Mouse (Mus musculus) stomach, postnatal 0 days (tissue): ENCODE data around the gene Hist2h2aa1. TPM values are rescaled to one million over a fixed set of nuclear protein-coding genes. Genes with fewer than 3 reads are reported as not detected.

Experiments
- ATAC-seq: fragments of 200-750 bp; cut with Nextera tagmentation; 2 replicates; pipeline ENCODE4 v1.8.0; 2017; ENCODE audit not compliant: low FRiP score, low TSS enrichment
- DNase-seq: peaks from one replicate; pipeline ENCODE4 v3.0.0-alpha.2; 2016; ENCODE audit warnings: low spot score
- H3K27ac ChIP-seq: fragments of 300-500 bp; sonication (generic); replicated peaks from 2 replicates; pipeline ENCODE4 v1.5.1; 2014; ENCODE audit warnings: mild to moderate bottlenecking, control low read depth
- H3K27me3 ChIP-seq: fragments of 300-500 bp; sonication (generic); 2 replicates; pipeline ENCODE4 v1.6.1; 2014; ENCODE audit warnings: low read length; ENCODE audit not compliant: control insufficient read depth, insufficient read depth
- H3K36me3 ChIP-seq: fragments of 300-500 bp; sonication (generic); 2 replicates; pipeline ENCODE4 v1.6.1; 2014; ENCODE audit warnings: low read length, mixed read lengths; ENCODE audit not compliant: control insufficient read depth, insufficient read depth
- H3K4me1 ChIP-seq: fragments of 300-500 bp; sonication (generic); replicated peaks from 2 replicates; pipeline ENCODE4 v1.6.1; 2014; ENCODE audit warnings: antibody characterized with exemption; ENCODE audit not compliant: control insufficient read depth, insufficient read depth
- H3K4me2 ChIP-seq: fragments of 300-500 bp; sonication (generic); replicated peaks from 2 replicates; pipeline ENCODE4 v1.6.1; 2014; ENCODE audit warnings: low read depth, mild to moderate bottlenecking, control low read depth, moderate library complexity
- H3K4me3 ChIP-seq: fragments of 300-500 bp; sonication (generic); 2 replicates; pipeline ENCODE4 v1.5.1; 2014; ENCODE audit warnings: low read depth, low read length, control low read depth
- H3K9ac ChIP-seq: fragments of 300-500 bp; sonication (generic); 2 replicates; pipeline ENCODE4 v1.6.1; 2014; ENCODE audit warnings: mild to moderate bottlenecking, low read length, control low read depth, mixed read lengths
- H3K9me3 ChIP-seq: fragments of 300-500 bp; sonication (generic); 2 replicates; pipeline ENCODE4 v1.6.1; 2016; ENCODE audit warnings: low read length; ENCODE audit not compliant: control insufficient read depth
- CTCF ChIP-seq: IDR thresholded peaks from 2 replicates; pipeline ENCODE4 v1.5.1; 2016; ENCODE audit warnings: antibody characterized with exemption, low read depth, mild to moderate bottlenecking, moderate library complexity
- EP300 ChIP-seq: optimal IDR thresholded peaks from 2 replicates; pipeline ENCODE3; 2016; ENCODE audit warnings: antibody characterized with exemption
- WGBS: fragments of 180-500 bp; shearing (Covaris S2); extraction: QIAGEN DNeasy Blood & Tissue Kit; methylation state at CpG from one replicate; pipeline ENCODE4 v1.1.7; 2014; 5-methylcytosine and 5-hydroxymethylcytosine counted together
- polyA plus RNA-seq: library from polyadenylated mRNA; unstranded; fragments of >200 nt; fragmentation: Nextera tagmentation; extraction: Ambion mirVana; gene quantifications from 2 replicates; pipeline ENCODE4 v1.2.1, GENCODE M21; 2015

Hist2h2aa1 gene
- polyA plus RNA-seq, 1 experiment from 2014 or later, result 98.7 TPM

- Histone ChIP-seq H3K27me3 (no peaks in the 10 kb centered on the region), H3K9ac (no peak overlapping the region), H3K4me3 (no peak overlapping the region), H3K27ac (0 out of 2 replicates have a peak overlapping the region, but pooled peaks have one; percentile 56), H3K36me3 (no peaks in the 10 kb centered on the region), H3K9me3 (no peaks in the 10 kb centered on the region), H3K4me1 (no peaks in the 10 kb centered on the region; the same call in 1 of the 2 replicates), H3K4me2 (no peak overlapping the region)
- WGBS, result 44% methylated on average over 5 of the region's 5 CpGs
- no peak for DNase-seq
- ATAC-seq, result no peak; the same call in 1 of the 2 replicates
- TF ChIP-seq EP300 (no peak), CTCF (no peak)
These were observed 10.8 kb downstream of the Hist2h2aa1 start for GRCm38 (mm10) chr3:96255926-96256593.

GRCm38 (mm10) chr3:96257190-96257589 lies 11.9 kb downstream of the Hist2h2aa1 start:
- no peak overlapping the region for H3K9ac ChIP-seq
- TF ChIP-seq CTCF (no peak), EP300 (no peak)
- ATAC-seq, result no peak
- no peak overlapping the region for H3K4me2 ChIP-seq
- no peaks in the 10 kb centered on the region for H3K36me3 ChIP-seq
- H3K4me1 ChIP-seq, result peaks cover 2% of the 10 kb centered on the region; the same call in 1 of the 2 replicates
- H3K27ac ChIP-seq, result no peak overlapping the region
- 57% methylated on average over 3 of the region's 3 CpGs for WGBS
- no peak overlapping the region for H3K4me3 ChIP-seq
- no peaks in the 10 kb centered on the region for H3K9me3 ChIP-seq
- DNase-seq, result no peak
- no peaks in the 10 kb centered on the region for H3K27me3 ChIP-seq

- Histone ChIP-seq H3K4me1 (peaks cover 2% of the 10 kb centered on the region; the same call in 1 of the 2 replicates), H3K27me3 (no peaks in the 10 kb centered on the region), H3K4me2 (no peak overlapping the region), H3K27ac (no peak overlapping the region), H3K36me3 (no peaks in the 10 kb centered on the region), H3K9ac (no peak overlapping the region), H3K4me3 (no peak overlapping the region), H3K9me3 (no peaks in the 10 kb centered on the region)
- no peak for TF ChIP-seq CTCF
- TF ChIP-seq EP300, result no peak
- 87% methylated on average over 5 of the region's 5 CpGs for WGBS
- ATAC-seq, result no peak
- DNase-seq, result no peak
These were observed 14.9 kb downstream of the Hist2h2aa1 start for GRCm38 (mm10) chr3:96260220-96260619.

GRCm38 (mm10) chr3:96261623-96262022 lies 16.3 kb downstream of the Hist2h2aa1 start:
- H3K36me3 ChIP-seq, result no peaks in the 10 kb centered on the region
- peak overlapping the region; percentile 65 for H3K4me3 ChIP-seq
- no peaks in the 10 kb centered on the region for H3K9me3 ChIP-seq
- peak; percentile 34 for TF ChIP-seq CTCF
- no peak for TF ChIP-seq EP300
- 43% methylated on average over 3 of the region's 3 CpGs for WGBS
- H3K27ac ChIP-seq, result peak overlapping the region; percentile 98
- H3K27me3 ChIP-seq, result no peaks in the 10 kb centered on the region
- peak overlapping the region; percentile 65 for H3K4me2 ChIP-seq
- ATAC-seq (no peak), DNase-seq (no peak)
- H3K4me1 ChIP-seq, result 0 out of 2 replicates have a peak, but pooled peaks cover 2% of the 10 kb centered on the region
- peak overlapping the region; percentile 83 for H3K9ac ChIP-seq

- peak overlapping the region; percentile 83 for H3K9ac ChIP-seq
- H3K27me3 ChIP-seq, result no peaks in the 10 kb centered on the region
- H3K4me1 ChIP-seq, result 0 out of 2 replicates have a peak, but pooled peaks cover 2% of the 10 kb centered on the region
- no peaks in the 10 kb centered on the region for H3K36me3 ChIP-seq
- H3K4me2 ChIP-seq, result peak overlapping the region; percentile 65
- ATAC-seq (peak; percentile 86), DNase-seq (peak; percentile 80)
- no peak for TF ChIP-seq EP300
- TF ChIP-seq CTCF, result no peak
- H3K27ac ChIP-seq, result peak overlapping the region; percentile 98
- no peaks in the 10 kb centered on the region for H3K9me3 ChIP-seq
- H3K4me3 ChIP-seq, result peak overlapping the region; percentile 65
- WGBS, result 2% methylated on average over 19 of the region's 19 CpGs
These were observed 17.0 kb downstream of the Hist2h2aa1 start for GRCm38 (mm10) chr3:96262216-96262875.
